Mouse (Mus musculus): ENCODE measurements around the gene Grm7. TPM values are rescaled to one million over a fixed set of nuclear protein-coding genes. Genes with fewer than 3 reads are reported as not detected.
A peak's percentile ranks its signal among the peaks of the same experiment; 100 is the strongest.

The Grm7 gene
- total RNA-seq, 2 experiments from 2014 or later = 88.0 to 91.4 TPM

- no peak for DNase-seq (ENCODE audit: extremely low spot score in 1 of 2, low spot score in 2 of 2)
- intact Hi-C loops (cut with DNase I) = no loop called here
Observed at GRCm38 (mm10) chr6:110807481-110807880, 162.1 kb downstream of the Grm7 start.

GRCm38 (mm10) chr6:110812214-110812613 lies 166.8 kb downstream of the Grm7 start:
- intact Hi-C loops (cut with DNase I) = no loop called here
- no peak for DNase-seq (ENCODE audit: extremely low spot score in 1 of 2, low spot score in 2 of 2)

DNA sequence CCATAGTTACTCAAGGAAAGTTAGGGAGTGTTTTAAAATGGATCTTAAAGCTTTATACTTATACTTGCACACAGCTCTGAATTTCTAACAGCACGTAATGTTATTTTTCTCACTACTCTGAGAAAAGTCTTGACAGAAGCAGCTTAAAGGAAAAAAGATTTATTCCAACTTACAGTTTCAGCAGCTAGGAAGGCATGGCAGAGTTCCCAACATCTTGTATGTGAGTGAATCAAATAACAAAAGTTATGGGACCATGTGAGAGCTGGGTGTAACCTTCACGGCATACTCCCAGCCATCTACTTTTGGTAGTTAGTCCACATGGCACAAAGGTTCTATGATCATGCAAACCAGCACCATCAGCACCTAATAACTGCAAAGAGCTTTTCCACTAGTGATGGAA lies 172.9 kb downstream of the Grm7 start:
- intact Hi-C loops (cut with DNase I) = no loop called here
- peak in 1 of 2 experiments; percentile 19 for DNase-seq (ENCODE audit: extremely low spot score in 1 of 2, low spot score in 2 of 2)

DNA sequence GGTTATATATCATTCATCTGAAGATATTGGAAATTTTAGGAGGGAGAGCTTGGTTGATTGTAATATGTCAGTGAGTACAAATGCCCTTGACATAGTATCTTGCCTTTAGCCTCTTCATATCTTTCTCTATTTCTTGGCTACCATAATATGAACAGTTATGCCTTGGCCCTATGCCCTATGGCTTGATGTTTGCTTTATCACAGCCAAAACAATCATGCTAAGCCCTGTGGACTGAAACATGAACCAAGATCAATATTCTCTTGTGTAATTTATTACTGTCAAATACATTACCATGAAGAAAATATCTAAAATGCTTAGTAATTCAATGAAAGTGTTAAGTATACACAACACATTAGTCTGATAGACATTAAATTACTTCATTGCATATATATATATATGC lies 222.9 kb downstream of the Grm7 start:
- no peak for DNase-seq (ENCODE audit: extremely low spot score in 1 of 2, low spot score in 2 of 2)
- intact Hi-C loops (cut with DNase I) = no loop called here

GRCm38 (mm10) chr6:110982013-110982412 lies 336.6 kb downstream of the Grm7 start:
- intact Hi-C loops (cut with DNase I) = no loop called here
- DNase-seq (ENCODE audit: extremely low spot score in 1 of 2, low spot score in 2 of 2) = peak in 1 of 2 experiments; percentile 23

DNA sequence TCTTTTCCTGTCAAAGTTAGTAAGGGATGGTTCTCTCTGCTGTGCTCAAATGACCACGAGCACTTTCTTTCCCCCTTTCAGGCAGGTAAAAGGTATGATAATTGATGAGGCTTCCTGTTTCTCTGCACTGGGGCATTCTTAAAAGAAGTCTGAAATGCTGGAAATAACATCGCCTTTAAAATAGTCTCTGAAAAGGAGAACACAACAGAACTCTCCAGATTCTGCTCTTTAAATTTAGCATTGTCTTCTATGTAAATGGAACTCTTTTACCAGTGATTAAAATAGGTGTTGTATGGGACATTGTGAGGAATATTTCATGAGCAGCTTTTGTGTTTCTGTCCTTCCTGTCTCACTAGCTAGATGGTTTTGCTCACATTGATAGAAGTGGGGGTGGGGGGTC lies 393.7 kb downstream of the Grm7 start:
- DNase-seq (ENCODE audit: extremely low spot score in 1 of 2, low spot score in 2 of 2) = no peak
- intact Hi-C loops (cut with DNase I) = no loop called here

DNA sequence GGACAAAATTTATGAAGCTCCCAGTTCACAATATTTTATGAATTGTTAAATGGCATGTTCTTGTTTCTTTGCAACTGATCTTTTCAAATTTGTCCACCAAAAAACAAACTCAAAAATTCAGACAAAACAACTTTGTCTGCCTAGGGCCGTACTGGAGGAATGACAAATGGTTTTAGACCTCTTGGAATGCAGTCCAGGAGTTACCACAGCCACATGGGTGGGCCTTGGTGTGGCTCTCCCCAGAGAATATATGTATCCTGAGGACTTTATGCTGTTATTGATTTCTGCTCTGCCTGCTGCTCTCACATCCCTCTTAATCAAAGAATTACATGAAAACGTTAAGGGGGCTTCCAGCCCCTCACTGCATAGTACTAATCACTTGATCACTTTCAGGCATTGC lies 400.5 kb downstream of the Grm7 start:
- intact Hi-C loops (cut with DNase I) = no loop called here
- no peak for DNase-seq (ENCODE audit: extremely low spot score in 1 of 2, low spot score in 2 of 2)

GRCm38 (mm10) chr6:111049247-111049646 lies 403.9 kb downstream of the Grm7 start:
- intact Hi-C loops (cut with DNase I) = no loop called here
- no peak for DNase-seq (ENCODE audit: extremely low spot score in 1 of 2, low spot score in 2 of 2)

GRCm38 (mm10) chr6:111054001-111054975 lies 408.9 kb downstream of the Grm7 start:
- intact Hi-C loops (cut with DNase I) = no loop called here
- peak; percentile 11 to 14 for DNase-seq (ENCODE audit: extremely low spot score in 1 of 2, low spot score in 2 of 2)

GRCm38 (mm10) chr6:111057798-111058197 lies 412.4 kb downstream of the Grm7 start:
- intact Hi-C loops (cut with DNase I) = no loop called here
- DNase-seq (ENCODE audit: extremely low spot score in 1 of 2, low spot score in 2 of 2) = no peak

DNA sequence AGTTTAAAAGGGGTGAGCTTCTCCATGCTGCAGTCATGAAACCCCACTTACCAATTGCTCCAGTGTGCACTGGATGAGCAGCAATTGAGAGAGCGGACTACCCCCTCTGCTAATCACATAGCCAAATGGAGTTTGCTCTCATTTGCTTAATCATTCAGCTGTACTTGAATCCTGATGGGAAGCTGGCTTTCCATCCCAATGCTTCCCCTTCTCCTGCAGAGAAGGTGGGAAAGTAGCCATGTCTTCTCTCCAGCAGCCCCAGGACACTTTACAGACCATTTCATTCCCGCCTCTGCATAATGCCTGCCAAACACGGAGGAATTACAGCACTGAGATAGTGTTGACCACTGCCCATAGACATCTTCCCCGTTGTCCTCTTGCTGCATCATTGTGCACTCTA lies 414.6 kb downstream of the Grm7 start:
- intact Hi-C loops (cut with DNase I) = no loop called here
- DNase-seq (ENCODE audit: extremely low spot score in 1 of 2, low spot score in 2 of 2) = no peak

DNA sequence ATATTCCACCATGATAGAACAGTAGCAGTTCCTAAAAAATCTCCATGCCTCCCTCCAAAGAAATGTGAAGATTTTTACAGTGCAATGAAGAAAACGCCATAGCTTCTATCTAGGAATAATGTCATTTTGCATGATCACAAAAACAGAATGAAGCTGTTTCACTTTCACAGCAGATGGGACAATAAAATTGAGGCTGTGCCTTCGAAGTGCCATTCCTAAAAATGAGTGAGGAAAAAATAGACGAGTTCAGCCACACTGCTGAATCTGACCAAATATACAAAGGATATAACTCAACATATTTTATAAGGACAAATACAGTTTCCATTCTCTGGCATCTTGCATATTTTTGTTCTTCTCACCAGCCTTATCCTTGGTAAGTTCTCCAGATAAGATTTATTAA lies 439.2 kb downstream of the Grm7 start:
- peak in 1 of 2 experiments; percentile 10 for DNase-seq (ENCODE audit: extremely low spot score in 1 of 2, low spot score in 2 of 2)

DNA sequence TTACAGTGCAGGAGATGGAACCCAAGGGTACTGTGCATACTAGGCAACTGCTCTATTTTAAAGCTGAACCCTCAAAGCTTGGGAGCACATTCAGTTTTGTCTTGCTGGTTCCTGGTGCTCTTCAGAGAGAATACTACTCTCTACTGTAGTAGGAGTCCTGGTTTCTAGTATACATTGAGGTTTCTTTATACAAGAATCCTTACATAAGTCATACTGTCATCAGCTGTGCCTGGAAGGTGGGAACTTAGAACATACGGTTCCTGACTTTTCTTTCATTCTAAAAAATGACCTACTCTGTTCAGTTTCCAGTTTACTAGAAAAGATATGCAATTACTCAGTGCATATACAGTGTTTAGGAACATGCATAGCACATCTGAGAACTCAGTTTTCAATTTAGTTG lies 449.4 kb downstream of the Grm7 start:
- no peak for DNase-seq (ENCODE audit: extremely low spot score in 1 of 2, low spot score in 2 of 2)
- intact Hi-C loops (cut with DNase I) = no loop called here

More for the DNA sequence above, 439.2 kb downstream of the Grm7 start:
- intact Hi-C loops (cut with DNase I) = no loop called here

GRCm38 (mm10) chr6:111105485-111105884 lies 460.1 kb downstream of the Grm7 start:
- no peak for DNase-seq (ENCODE audit: extremely low spot score in 1 of 2, low spot score in 2 of 2)
- intact Hi-C loops (cut with DNase I) = no loop called here

GRCm38 (mm10) chr6:111161037-111161436 lies 515.7 kb downstream of the Grm7 start:
- intact Hi-C loops (cut with DNase I) = no loop called here
- DNase-seq (ENCODE audit: extremely low spot score in 1 of 2, low spot score in 2 of 2) = no peak

GRCm38 (mm10) chr6:111195333-111195732 lies 550.0 kb downstream of the Grm7 start:
- intact Hi-C loops (cut with DNase I) = no loop called here
- DNase-seq (ENCODE audit: extremely low spot score in 1 of 2, low spot score in 2 of 2) = peak in 1 of 2 experiments; percentile 41

GRCm38 (mm10) chr6:111221083-111221729 lies 575.8 kb downstream of the Grm7 start:
- intact Hi-C loops (cut with DNase I) = no loop called here
- DNase-seq (ENCODE audit: extremely low spot score in 1 of 2, low spot score in 2 of 2) = no peak

GRCm38 (mm10) chr6:111255215-111255614 lies 609.8 kb downstream of the Grm7 start:
- intact Hi-C loops (cut with DNase I) = no loop called here
- no peak for DNase-seq (ENCODE audit: extremely low spot score in 1 of 2, low spot score in 2 of 2)

DNA sequence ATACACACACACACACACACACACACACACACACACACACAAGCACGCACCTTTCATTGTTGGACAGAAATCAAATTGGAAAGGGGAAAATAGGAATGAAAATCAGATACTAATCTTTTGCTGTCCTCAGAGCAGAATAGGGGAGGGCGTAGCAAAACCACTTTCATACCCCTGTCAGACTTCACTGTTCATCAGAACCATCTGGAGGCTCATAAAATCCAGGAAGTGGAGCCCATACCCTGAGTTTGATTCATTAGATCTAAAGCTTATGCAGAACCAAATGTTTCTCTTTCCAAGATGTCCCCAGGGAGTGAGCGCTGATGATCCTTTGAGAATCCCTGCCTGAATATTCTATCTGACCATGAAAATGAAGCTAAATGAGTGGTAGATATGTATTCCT lies 611.6 kb downstream of the Grm7 start:
- intact Hi-C loops (cut with DNase I) = no loop called here
- DNase-seq (ENCODE audit: extremely low spot score in 1 of 2, low spot score in 2 of 2) = no peak

DNA sequence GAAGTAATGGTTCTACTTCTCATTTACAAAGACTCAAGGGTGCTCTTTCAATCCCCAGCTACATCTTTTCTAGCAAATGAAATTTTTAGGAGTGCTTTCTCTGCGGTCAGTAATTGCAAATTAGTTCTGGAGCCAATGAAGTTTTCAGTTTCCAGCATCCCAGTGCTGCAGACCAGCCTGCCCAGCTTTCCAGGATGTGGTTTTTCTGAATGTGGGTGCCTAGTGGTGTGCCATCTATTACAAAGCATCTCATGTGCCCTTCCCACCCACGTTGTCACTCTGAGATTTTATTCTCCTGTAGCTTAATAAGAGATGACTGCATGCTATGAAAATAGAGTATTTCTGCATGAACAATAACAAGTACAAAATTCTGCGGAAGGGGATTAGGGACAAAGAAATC lies 612.9 kb downstream of the Grm7 start:
- intact Hi-C loops (cut with DNase I) = no loop called here
- DNase-seq (ENCODE audit: extremely low spot score in 1 of 2, low spot score in 2 of 2) = no peak
